Mouse (Mus musculus) lung, adult 2 months (tissue): ENCODE data around the gene Cask.

ENCODE experiments used
- CTCF ChIP-seq: fragments of 200-500 bp; IDR thresholded peaks from 2 replicates; pipeline ENCODE4 v1.5.1; 2011; ENCODE audit warnings: mild to moderate bottlenecking, low read length, control low read depth; ENCODE audit not compliant: insufficient read depth
- POLR2A ChIP-seq: fragments of 200-500 bp; IDR thresholded peaks from 2 replicates; pipeline ENCODE4 v1.6.1; 2011; ENCODE audit warnings: low read depth, mild to moderate bottlenecking, control low read depth, low read length, borderline replicate concordance; ENCODE audit errors: extremely low read depth

DNA sequence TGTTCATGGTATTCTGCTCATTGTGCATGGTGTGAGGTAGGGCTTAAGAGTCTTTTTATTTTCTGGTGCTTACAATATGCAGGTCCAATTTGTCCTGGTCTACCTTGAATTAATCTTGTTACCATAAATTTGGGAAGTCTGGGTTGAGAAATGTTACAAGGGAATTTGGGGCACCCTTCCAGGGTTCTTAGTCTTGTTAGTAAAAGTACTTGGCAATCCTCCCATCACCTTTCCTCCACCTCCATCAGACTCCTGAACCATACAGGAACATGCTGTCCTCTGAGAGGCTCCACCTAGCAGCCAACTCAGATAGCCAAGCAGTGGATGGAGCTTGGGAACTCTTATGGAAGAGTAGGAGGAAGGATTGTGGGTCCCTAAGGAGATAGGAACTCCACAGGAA lies 371.6 kb downstream of the Cask start:
- TF ChIP-seq POLR2A (no peak), CTCF (no peak)
